Mouse (Mus musculus): ENCODE results near the gene Tmem104.

- TF ChIP-seq POLR2A (IDR thresholded peaks at IDR 0.05; ENCODE audit: low read depth, low read length) (no peak), CTCF (IDR thresholded peaks at IDR 0.05; ENCODE audit: borderline replicate concordance, insufficient read depth, low read length) (no peak)
These were observed 35.3 kb downstream of the Tmem104 start for GRCm38 (mm10) chr11:115222570-115222969.

Measured in embryonic fibroblast, embryonic 13.5 days (primary cell).